Mouse (Mus musculus): ENCODE measurements around the gene Olfr382.
"Not testable (repeated sequence)": the region's sequence is repeated elsewhere in the genome, so short reads cannot be mapped to it uniquely, and the experiment has no call there.

Gene Olfr382

GRCm38 (mm10) chr11:73517097-73517496, at the start of gene Olfr382:
Gene Olfr382, minus strand, starts transcription at chr11:73517197.
- no peak for DNase-seq (ENCODE audit: low read depth, low spot score)

GRCm38 (mm10) chr11:73528971-73529370, 12.0 kb upstream of the Olfr382 start:
- DNase-seq (ENCODE audit: low read depth, low spot score) = not testable (repeated sequence)

GRCm38 (mm10) chr11:73491503-73491902, 25.5 kb downstream of the Olfr382 start, which contains the start of gene Olfr381:
Gene Olfr381, minus strand, starts transcription at chr11:73491603.
- DNase-seq (ENCODE audit: low read depth, low spot score) = no peak
